Mouse (Mus musculus): Measurements from ENCODE around the gene Trappc12. TPM values are rescaled to one million over a fixed set of nuclear protein-coding genes. Genes with fewer than 3 reads are reported as not detected.

The Trappc12 gene
- polyA plus RNA-seq, 1 experiment from 2014 or later: 40.4 TPM

- Histone ChIP-seq H3K4me2 (no peak overlapping the region), H3K36me3 (replicated peaks) (peaks cover 32% of the 10 kb centered on the region), H3K4me3 (replicated peaks) (no peak overlapping the region), H3K9me3 (no peaks in the 10 kb centered on the region), H3K27me3 (no peaks in the 10 kb centered on the region), H3K27ac (no peak overlapping the region), H3K4me1 (no peaks in the 10 kb centered on the region), H3K9ac (no peak overlapping the region)
- ATAC-seq (ENCODE audit: low FRiP score): no peak
- WGBS: 94% methylated on average over 5 of the region's 5 CpGs
Observed at GRCm38 (mm10) chr12:28727061-28727460, 23.2 kb downstream of the Trappc12 start.

GRCm38 (mm10) chr12:28726204-28726603 is 24.1 kb downstream of the Trappc12 start:
- ATAC-seq (ENCODE audit: low FRiP score): no peak
- Histone ChIP-seq H3K4me1 (no peaks in the 10 kb centered on the region), H3K27me3 (no peaks in the 10 kb centered on the region), H3K36me3 (replicated peaks) (peaks cover 35% of the 10 kb centered on the region), H3K9me3 (no peaks in the 10 kb centered on the region), H3K9ac (no peak overlapping the region), H3K27ac (no peak overlapping the region), H3K4me2 (no peak overlapping the region), H3K4me3 (replicated peaks) (no peak overlapping the region)
- WGBS: 95% methylated on average over 4 of the region's 4 CpGs

- H3K36me3 ChIP-seq (replicated peaks): peaks cover 41% of the 10 kb centered on the region
Observed at GRCm38 (mm10) chr12:28724366-28724765, 25.9 kb downstream of the Trappc12 start.

GRCm38 (mm10) chr12:28718106-28718505 is 32.2 kb downstream of the Trappc12 start:
- no peak overlapping the region for H3K9ac ChIP-seq
- ATAC-seq (ENCODE audit: low FRiP score): no peak
- H3K27me3 ChIP-seq: no peaks in the 10 kb centered on the region
- no peaks in the 10 kb centered on the region for H3K9me3 ChIP-seq
- no peaks in the 10 kb centered on the region for H3K4me1 ChIP-seq
- H3K36me3 ChIP-seq (replicated peaks): peaks cover 35% of the 10 kb centered on the region
- H3K27ac ChIP-seq: no peak overlapping the region
- no peak overlapping the region for H3K4me2 ChIP-seq
- WGBS: 94% methylated on average over 2 of the region's 2 CpGs
- no peak overlapping the region for H3K4me3 ChIP-seq (replicated peaks)

More at GRCm38 (mm10) chr12:28724366-28724765, 25.9 kb downstream of the Trappc12 start:
- H3K9ac ChIP-seq: no peak overlapping the region
- no peaks in the 10 kb centered on the region for H3K4me1 ChIP-seq
- 61% methylated on average over 3 of the region's 3 CpGs for WGBS
- H3K27me3 ChIP-seq: no peaks in the 10 kb centered on the region
- ATAC-seq (ENCODE audit: low FRiP score): no peak
- H3K4me2 ChIP-seq: no peak overlapping the region
- H3K4me3 ChIP-seq (replicated peaks): no peak overlapping the region
- H3K9me3 ChIP-seq: no peaks in the 10 kb centered on the region
- H3K27ac ChIP-seq: no peak overlapping the region

DNA sequence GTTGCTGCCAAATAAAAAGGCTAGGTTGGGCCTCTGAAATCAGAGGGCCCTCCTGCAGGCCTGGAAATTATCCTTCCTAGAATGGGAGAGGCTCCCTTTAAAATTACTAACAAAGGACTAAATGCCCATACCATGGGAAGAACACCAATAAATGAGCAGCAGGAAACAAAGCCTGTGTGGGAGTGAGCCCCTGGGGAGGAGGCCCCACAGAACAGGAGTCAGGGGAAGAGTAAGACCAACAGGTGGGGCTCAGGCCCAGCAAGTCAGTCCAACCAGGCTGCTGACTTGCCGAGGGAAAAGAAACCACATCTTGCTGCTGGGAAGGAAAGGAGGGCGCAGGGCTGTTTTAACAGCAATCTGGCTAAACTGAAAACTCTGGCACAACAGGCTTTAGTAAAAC is 33.2 kb downstream of the Trappc12 start:
- peaks cover 32% of the 10 kb centered on the region for H3K36me3 ChIP-seq (replicated peaks)
- H3K4me1 ChIP-seq: no peaks in the 10 kb centered on the region
- no peak for ATAC-seq (ENCODE audit: low FRiP score)
- no peaks in the 10 kb centered on the region for H3K9me3 ChIP-seq
- H3K4me3 ChIP-seq (replicated peaks): no peak overlapping the region
- H3K27ac ChIP-seq: no peak overlapping the region
- H3K27me3 ChIP-seq: no peaks in the 10 kb centered on the region
- no peak overlapping the region for H3K4me2 ChIP-seq
- WGBS: 70% methylated on average over 2 of the region's 2 CpGs
- H3K9ac ChIP-seq: no peak overlapping the region

GRCm38 (mm10) chr12:28714822-28715632 is 35.2 kb downstream of the Trappc12 start:
- Histone ChIP-seq H3K4me3 (replicated peaks) (no peak overlapping the region), H3K27me3 (no peaks in the 10 kb centered on the region), H3K4me2 (no peak overlapping the region), H3K27ac (no peak overlapping the region), H3K36me3 (replicated peaks) (peaks cover 32% of the 10 kb centered on the region), H3K4me1 (no peaks in the 10 kb centered on the region), H3K9me3 (no peaks in the 10 kb centered on the region), H3K9ac (no peak overlapping the region)
- ATAC-seq (ENCODE audit: low FRiP score): no peak
- 90% methylated on average over 24 of the region's 24 CpGs for WGBS

DNA sequence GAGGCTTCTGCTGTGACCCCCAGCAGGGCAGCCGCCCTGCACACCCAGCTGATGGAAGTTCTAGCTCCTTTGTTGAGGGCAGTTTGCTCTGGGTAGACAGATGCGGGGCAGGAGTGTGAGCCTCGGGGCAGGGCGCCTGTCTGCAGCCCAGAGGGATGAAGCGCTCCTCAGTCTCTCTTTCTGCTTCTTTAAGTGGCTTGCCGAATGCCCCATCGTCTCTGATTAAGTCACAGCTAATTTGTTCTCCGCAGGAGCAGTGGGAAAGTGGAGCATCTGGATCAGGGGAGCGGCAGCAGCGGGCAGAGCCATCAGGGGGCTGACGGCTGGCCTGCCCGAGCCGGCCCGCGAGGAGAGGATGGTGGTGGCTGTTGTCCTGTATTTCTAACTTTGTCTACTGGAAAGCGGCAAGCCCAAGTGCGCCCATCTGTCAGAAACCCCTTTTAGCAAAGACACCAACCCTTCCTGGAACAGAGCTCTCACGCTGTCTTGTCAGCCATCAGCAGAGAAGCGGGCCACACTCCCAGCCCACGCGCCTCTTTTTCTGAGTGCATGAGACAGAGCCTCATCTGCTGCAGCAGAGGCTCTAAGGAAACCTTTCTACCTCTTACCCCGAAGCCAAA is 39.6 kb downstream of the Trappc12 start:
- H3K36me3 ChIP-seq (replicated peaks): peaks cover 30% of the 10 kb centered on the region
- ATAC-seq (ENCODE audit: low FRiP score): no peak
- 70% methylated on average over 22 of the region's 22 CpGs for WGBS
- no peaks in the 10 kb centered on the region for H3K27me3 ChIP-seq
- H3K4me2 ChIP-seq: no peak overlapping the region
- H3K4me3 ChIP-seq (replicated peaks): no peak overlapping the region
- H3K9me3 ChIP-seq: no peaks in the 10 kb centered on the region
- H3K4me1 ChIP-seq: no peaks in the 10 kb centered on the region
- no peak overlapping the region for H3K9ac ChIP-seq
- H3K27ac ChIP-seq: no peak overlapping the region

- Histone ChIP-seq H3K9me3 (no peaks in the 10 kb centered on the region), H3K36me3 (replicated peaks) (peaks cover 33% of the 10 kb centered on the region), H3K27ac (no peak overlapping the region), H3K4me1 (peaks cover 6% of the 10 kb centered on the region), H3K4me3 (replicated peaks) (no peak overlapping the region), H3K9ac (no peak overlapping the region), H3K4me2 (no peak overlapping the region), H3K27me3 (no peaks in the 10 kb centered on the region)
- ATAC-seq (ENCODE audit: low FRiP score): no peak
- WGBS: 92% methylated on average over 4 of the region's 4 CpGs
Observed at GRCm38 (mm10) chr12:28708154-28708553, 42.1 kb downstream of the Trappc12 start.

- Histone ChIP-seq H3K27ac (no peak overlapping the region), H3K4me1 (peaks cover 14% of the 10 kb centered on the region), H3K4me2 (no peak overlapping the region), H3K9ac (no peak overlapping the region), H3K27me3 (no peaks in the 10 kb centered on the region), H3K36me3 (replicated peaks) (peaks cover 15% of the 10 kb centered on the region), H3K4me3 (replicated peaks) (no peak overlapping the region), H3K9me3 (no peaks in the 10 kb centered on the region)
- WGBS: 88% methylated on average over 6 of the region's 6 CpGs
- ATAC-seq (ENCODE audit: low FRiP score): no peak
Observed at GRCm38 (mm10) chr12:28705204-28705603, 45.1 kb downstream of the Trappc12 start.

GRCm38 (mm10) chr12:28704381-28704780 is 45.9 kb downstream of the Trappc12 start:
- Histone ChIP-seq H3K27ac (no peak overlapping the region), H3K36me3 (replicated peaks) (peaks cover 7% of the 10 kb centered on the region), H3K4me2 (no peak overlapping the region), H3K27me3 (no peaks in the 10 kb centered on the region), H3K9me3 (no peaks in the 10 kb centered on the region), H3K4me1 (peaks cover 18% of the 10 kb centered on the region), H3K4me3 (replicated peaks) (no peak overlapping the region), H3K9ac (0 out of 2 replicates have a peak overlapping the region, but pooled peaks have one; percentile 12)
- no peak for ATAC-seq (ENCODE audit: low FRiP score)
- WGBS: 7% methylated on average over 12 of the region's 12 CpGs

GRCm38 (mm10) chr12:28701302-28701701 is 49.0 kb downstream of the Trappc12 start:
- H3K9me3 ChIP-seq: no peaks in the 10 kb centered on the region
- H3K9ac ChIP-seq: no peak overlapping the region
- H3K36me3 ChIP-seq (replicated peaks): 0 out of 2 replicates have a peak, but pooled peaks cover 8% of the 10 kb centered on the region
- no peak for ATAC-seq (ENCODE audit: low FRiP score)
- H3K4me1 ChIP-seq: peaks cover 18% of the 10 kb centered on the region
- H3K27me3 ChIP-seq: no peaks in the 10 kb centered on the region
- WGBS: 79% methylated on average over 11 of the region's 11 CpGs
- no peak overlapping the region for H3K4me2 ChIP-seq
- H3K27ac ChIP-seq: peak overlapping the region; percentile 57
- no peak overlapping the region for H3K4me3 ChIP-seq (replicated peaks)

- H3K9ac ChIP-seq: no peak overlapping the region
- H3K4me2 ChIP-seq: no peak overlapping the region
- no peaks in the 10 kb centered on the region for H3K27me3 ChIP-seq
- 74% methylated on average over 19 of the region's 19 CpGs for WGBS
- peak overlapping the region; percentile 89 for H3K27ac ChIP-seq
- H3K9me3 ChIP-seq: no peaks in the 10 kb centered on the region
- ATAC-seq (ENCODE audit: low FRiP score): peak; percentile 15; the same call in 1 of the 2 replicates
- H3K4me1 ChIP-seq: peaks cover 18% of the 10 kb centered on the region
- peaks cover 13% of the 10 kb centered on the region; the same call in 1 of the 2 replicates for H3K36me3 ChIP-seq (replicated peaks)
- no peak overlapping the region for H3K4me3 ChIP-seq (replicated peaks)
Observed at GRCm38 (mm10) chr12:28700561-28701025, 49.7 kb downstream of the Trappc12 start.
